Mouse (Mus musculus): Measurements from ENCODE around the gene Brd2.

DNA sequence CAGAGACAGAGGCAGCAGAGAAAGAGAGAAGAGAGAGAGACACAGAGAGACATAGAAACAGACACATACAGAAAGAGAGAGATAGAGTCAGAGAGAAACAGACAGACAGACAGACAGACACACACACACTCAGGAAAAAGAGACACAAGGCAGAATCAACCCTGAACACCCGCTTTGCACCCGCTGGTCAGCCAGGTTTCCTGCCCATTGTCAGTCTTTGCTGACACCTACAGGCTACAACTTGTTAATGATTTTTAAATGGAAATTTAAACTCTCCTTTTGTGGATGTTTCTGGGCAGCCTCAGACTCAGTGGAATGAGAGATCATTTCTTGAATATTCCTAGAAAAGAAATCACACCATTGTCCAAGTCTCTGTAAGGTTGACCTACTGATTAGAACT lies 46.8 kb upstream of the Brd2 start:
- TF ChIP-seq CTCF (IDR thresholded peaks at IDR 0.05; ENCODE audit: low read depth, low read length) (no peak), POLR2AphosphoS5 (IDR thresholded peaks at IDR 0.05; ENCODE audit: insufficient replicate concordance, low read depth, low read length) (no peak), GATA1 (IDR thresholded peaks at IDR 0.05; ENCODE audit: borderline replicate concordance, low read length) (no peak), TAL1 (conservative IDR thresholded peaks at IDR 0.05; ENCODE audit: low read depth, low read length) (no peak)

All from G1E (cell line).